Mouse (Mus musculus) CH12.LX (cell line): ENCODE results near the gene Skida1. TPM values are rescaled to one million over a fixed set of nuclear protein-coding genes. Genes with fewer than 3 reads are reported as not detected.

Experiments
- DNase-seq: peaks from one replicate; pipeline ENCODE4 v3.0.0-alpha.2; 2013; ENCODE audit errors: extremely low read depth
- H3K27ac ChIP-seq: 2 replicates; pipeline ENCODE4 v1.5.1; 2012; ENCODE audit warnings: low read depth, mild to moderate bottlenecking, control low read depth, moderate library complexity; ENCODE audit not compliant: insufficient read depth
- H3K27me3 ChIP-seq: replicated peaks from 2 replicates; pipeline ENCODE3; 2012; ENCODE audit warnings: inconsistent platforms
- H3K36me3 ChIP-seq, 2 experiments: replicated peaks in 1 of 2; 2 replicates each; pipeline versions ENCODE3 to v1.6.1; 2012; ENCODE audit warnings: inconsistent platforms in 1 of 2, low read length in 1 of 2, mild to moderate bottlenecking in 1 of 2, mixed read lengths in 1 of 2, moderate library complexity in 1 of 2; ENCODE audit not compliant: control insufficient read depth in 1 of 2, insufficient read depth in 1 of 2
- H3K4me1 ChIP-seq, 2 experiments: 2 replicates each; pipeline ENCODE4 v1.6.1; 2012; ENCODE audit warnings: inconsistent platforms in 1 of 2, moderate library complexity in 1 of 2; ENCODE audit not compliant: insufficient read depth in 2 of 2, control insufficient read depth in 1 of 2
- H3K4me2 ChIP-seq: 2 replicates; pipeline ENCODE4 v1.6.1; 2012; ENCODE audit warnings: low read depth, mild to moderate bottlenecking, control low read depth; ENCODE audit not compliant: poor library complexity, insufficient read depth, severe bottlenecking
- H3K4me3 ChIP-seq, 3 experiments: fragments of 150-350 bp in 1 of 3; sonication (generic) in 1 of 3; replicated peaks in 1 of 3; 2 replicates each; pipeline versions ENCODE3 to v1.5.1; 2011 to 2012; ENCODE audit warnings: low read depth in 2 of 3, low read length in 2 of 3, mild to moderate bottlenecking in 2 of 3, moderate library complexity in 2 of 3, control low read depth in 1 of 3, improper control_type of control experiment in 1 of 3, inconsistent platforms in 1 of 3, mixed read lengths in 1 of 3; ENCODE audit not compliant: poor library complexity in 1 of 3
- H3K79me2 ChIP-seq: replicated peaks from 2 replicates; pipeline ENCODE4 v1.6.1; 2012; ENCODE audit warnings: mild to moderate bottlenecking, moderate library complexity; ENCODE audit not compliant: control insufficient read depth, poor library complexity, insufficient read depth, severe bottlenecking; ENCODE audit errors: extremely low read depth
- H3K9ac ChIP-seq: 2 replicates; pipeline ENCODE4 v1.6.1; 2012; ENCODE audit warnings: low read depth, mild to moderate bottlenecking, control low read depth, moderate library complexity; ENCODE audit not compliant: insufficient read depth
- H3K9me3 ChIP-seq: replicated peaks from 2 replicates; pipeline ENCODE3; 2012; ENCODE audit warnings: low read length, inconsistent platforms, mixed read lengths
- CHD1 ChIP-seq: IDR thresholded peaks from 2 replicates; pipeline ENCODE4 v1.6.1; 2012; ENCODE audit warnings: low read depth, low read length, improper control_type of control experiment, inconsistent platforms
- CHD2 ChIP-seq: IDR thresholded peaks from 2 replicates; pipeline ENCODE4 v1.6.1; 2011; ENCODE audit warnings: low read length, improper control_type of control experiment
- E2F4 ChIP-seq: IDR thresholded peaks from 2 replicates; pipeline ENCODE4 v1.6.1; 2011; ENCODE audit warnings: low read depth, low read length, improper control_type of control experiment; ENCODE audit not compliant: insufficient replicate concordance
- ELF1 ChIP-seq: IDR thresholded peaks from 2 replicates; pipeline ENCODE4 v1.6.1; 2014; ENCODE audit warnings: low read depth, mild to moderate bottlenecking, inconsistent platforms, low read length, improper control_type of control experiment
- EP300 ChIP-seq: IDR thresholded peaks from 2 replicates; pipeline ENCODE4 v1.6.1; 2011; ENCODE audit warnings: low read length, improper control_type of control experiment
- GABPA ChIP-seq: IDR thresholded peaks from 2 replicates; pipeline ENCODE4 v1.6.1; 2012; ENCODE audit warnings: low read depth, low read length, improper control_type of control experiment, inconsistent platforms; ENCODE audit not compliant: insufficient replicate concordance
- JUN ChIP-seq: IDR thresholded peaks from 2 replicates; pipeline ENCODE4 v1.6.1; 2011; ENCODE audit warnings: low read depth, mild to moderate bottlenecking, low read length, improper control_type of control experiment, moderate library complexity; ENCODE audit not compliant: insufficient read depth
- MAFK ChIP-seq: IDR thresholded peaks from 2 replicates; pipeline ENCODE4 v1.6.1; 2011; ENCODE audit warnings: low read length, improper control_type of control experiment; ENCODE audit not compliant: insufficient replicate concordance
- MAX ChIP-seq: IDR thresholded peaks from 2 replicates; pipeline ENCODE4 v1.6.1; 2011; ENCODE audit warnings: low read length, improper control_type of control experiment
- MAZ ChIP-seq: IDR thresholded peaks from 2 replicates; pipeline ENCODE4 v1.6.1; 2012; ENCODE audit warnings: low read depth, mild to moderate bottlenecking, inconsistent platforms, low read length, improper control_type of control experiment, moderate library complexity
- MXI1 ChIP-seq: IDR thresholded peaks from 2 replicates; pipeline ENCODE4 v1.6.1; 2011; ENCODE audit warnings: mild to moderate bottlenecking, low read depth, low read length, improper control_type of control experiment
- NRF1 ChIP-seq: IDR thresholded peaks from 2 replicates; pipeline ENCODE4 v1.6.1; 2014; ENCODE audit warnings: low read depth, mild to moderate bottlenecking, inconsistent platforms, low read length, improper control_type of control experiment, moderate library complexity
- PAX5 ChIP-seq: IDR thresholded peaks from 2 replicates; pipeline ENCODE4 v1.6.1; 2012; ENCODE audit warnings: low read length, inconsistent platforms, mixed read lengths
- POLR2A ChIP-seq: IDR thresholded peaks from 2 replicates; pipeline ENCODE4 v1.6.1; 2011; ENCODE audit warnings: low read depth, mild to moderate bottlenecking, improper control_type of control experiment, low read length
- SIN3A ChIP-seq: IDR thresholded peaks from 2 replicates; pipeline ENCODE4 v1.6.1; 2012; ENCODE audit warnings: low read length, improper control_type of control experiment, inconsistent platforms
- UBTF ChIP-seq: IDR thresholded peaks from 2 replicates; pipeline ENCODE4 v1.6.1; 2012; ENCODE audit warnings: low read depth, mild to moderate bottlenecking, inconsistent platforms, low read length, improper control_type of control experiment, moderate library complexity
- USF1 ChIP-seq: IDR thresholded peaks from 2 replicates; pipeline ENCODE4 v1.6.1; 2014; ENCODE audit warnings: low read depth, mild to moderate bottlenecking, inconsistent platforms, low read length, improper control_type of control experiment
- ZC3H11A ChIP-seq: IDR thresholded peaks from 2 replicates; pipeline ENCODE4 v1.6.1; 2012; ENCODE audit warnings: low read depth, mild to moderate bottlenecking, inconsistent platforms, low read length, improper control_type of control experiment
- ZKSCAN1 ChIP-seq: IDR thresholded peaks from 2 replicates; pipeline ENCODE4 v1.6.1; 2012; ENCODE audit warnings: low read depth, inconsistent platforms, low read length, improper control_type of control experiment, borderline replicate concordance
- dilution Hi-C: fragments of 300-500 bp; cut with MboI; formaldehyde crosslinking; loops from 2 replicates; pipeline ENCODE4 v1.14.3; 2020; ENCODE audit warnings: low sequenced_read_pairs; ENCODE audit not compliant: extremely low pct_unique_long_range_greater_than_20kb, extremely low pct_ligation_motif_present
- in situ Hi-C: fragments of 300-500 bp; cut with MboI; formaldehyde crosslinking; loops from 3 replicates; pipeline ENCODE4 v1.14.3; 2019; ENCODE audit warnings: low sequenced_read_pairs, low pct_ligation_motif_present, low pct_unique_long_range_greater_than_20kb, mixed read lengths
- polyA plus RNA-seq: library from polyadenylated mRNA; unstranded; fragments of >175 nt; gene quantifications from 2 replicates; pipeline ENCODE4 v1.2.1, GENCODE M21; 2012; ENCODE audit warnings: low read depth; ENCODE audit not compliant: insufficient read length
- total RNA-seq, 2 experiments: library from RNA; depleted of rRNA; stranded (reverse); fragments of 300-350 nt in 1 of 2; fragments of >200 nt in 1 of 2; gene quantifications; 2 replicates each; pipeline ENCODE4 v1.2.3; 2012 to 2014

The Skida1 gene
- total and polyA plus RNA-seq, 3 experiments, result 0.35 to 0.85 (median 0.36) TPM

GRCm38 (mm10) chr2:18046758-18047645 lies 1.8 kb downstream of the Skida1 start:
- Histone ChIP-seq H3K27ac (peak overlapping the region; percentile 77), H3K4me2 (peak overlapping the region; percentile 75), H3K36me3 (no peaks in the 10 kb centered on the region), H3K4me3 (peak overlapping the region; percentile 53 to 66 (median 65)), H3K79me2 (peaks cover 2% of the 10 kb centered on the region; the same call in 1 of the 2 replicates), H3K4me1 (peaks cover 4 to 39% of the 10 kb centered on the region in 2 experiments; a peak in 3 of 4 replicates), H3K9ac (peak overlapping the region; percentile 49), H3K27me3 (peaks cover 19% of the 10 kb centered on the region), H3K9me3 (no peaks in the 10 kb centered on the region)
- in situ Hi-C loops, result loop anchor here (25.0 kb wide), 2 partner anchors 315 to 640 kb away; partner anchors contain the start of genes Bmi1 and Spag6
- peak; percentile 21 for DNase-seq
- dilution Hi-C loops, result no loop called here
- TF ChIP-seq POLR2A (no peak), UBTF (0 out of 2 replicates have a peak, but pooled peaks have one; percentile 51), SIN3A (peak; percentile 20), NRF1 (peak; percentile 67)

DNA sequence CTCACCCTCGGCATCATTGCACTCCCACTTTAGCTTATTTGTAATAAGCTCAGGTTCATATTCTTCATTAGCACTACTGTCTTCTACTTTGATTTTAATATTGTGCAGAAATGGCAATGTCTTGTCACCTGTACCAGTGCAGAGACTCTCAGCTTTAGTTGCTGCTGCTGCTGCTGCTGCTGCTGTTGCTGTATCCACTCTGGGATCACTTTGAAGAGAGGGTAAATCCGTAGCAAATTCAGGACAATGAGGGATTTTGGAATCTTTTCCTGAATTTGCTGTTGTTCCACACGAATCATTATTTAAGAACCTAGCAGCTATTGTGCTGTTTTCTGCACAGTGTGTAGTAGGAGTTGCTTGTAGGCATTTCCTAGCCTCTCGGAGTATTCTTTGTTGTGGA lies 2.7 kb downstream of the Skida1 start:
- Histone ChIP-seq H3K27me3 (peaks cover 19% of the 10 kb centered on the region), H3K27ac (no peak overlapping the region), H3K36me3 (no peaks in the 10 kb centered on the region), H3K9ac (peak overlapping the region; percentile 49; the same call in 1 of the 2 replicates), H3K79me2 (peaks cover 2% of the 10 kb centered on the region; the same call in 1 of the 2 replicates), H3K9me3 (no peaks in the 10 kb centered on the region), H3K4me2 (peak overlapping the region; percentile 75), H3K4me1 (peaks cover 2 to 42% of the 10 kb centered on the region in 2 experiments; a peak in 3 of 4 replicates), H3K4me3 (peak overlapping the region in 2 of 3 experiments; percentile 65 to 66)
- in situ Hi-C loops, result loop anchor here (25.0 kb wide), 2 partner anchors 316 to 641 kb away; partner anchors contain the start of genes Bmi1 and Spag6
- no peak for TF ChIP-seq USF1
- TF ChIP-seq MAZ, result no peak
- TF ChIP-seq NRF1, result no peak
- TF ChIP-seq ELF1, result no peak
- no peak for TF ChIP-seq GABPA
- no peak for TF ChIP-seq E2F4
- TF ChIP-seq MAX, result no peak
- no peak for TF ChIP-seq UBTF
- no peak for TF ChIP-seq ZC3H11A
- TF ChIP-seq PAX5, result no peak
- no peak for TF ChIP-seq CHD1
- no peak for TF ChIP-seq CHD2
- TF ChIP-seq MXI1, result no peak
- TF ChIP-seq ZKSCAN1, result no peak
- no peak for TF ChIP-seq JUN
- no peak for TF ChIP-seq MAFK
- no peak for TF ChIP-seq EP300
- dilution Hi-C loops, result no loop called here
- DNase-seq, result no peak
